Mouse (Mus musculus) stomach, postnatal 0 days (tissue): ENCODE measurements at regions not wholly inside any gene's neighbourhood (a gene's known extent, or its start where the extent isn't known, plus 50 kb on each side); places are given as distances from the start of the nearest gene placed in this dataset.

Experiments used
- CTCF ChIP-seq: IDR thresholded peaks from 2 replicates; pipeline ENCODE4 v1.5.1; 2016; ENCODE audit warnings: antibody characterized with exemption, low read depth, mild to moderate bottlenecking, moderate library complexity
- EP300 ChIP-seq: optimal IDR thresholded peaks from 2 replicates; pipeline ENCODE3; 2016; ENCODE audit warnings: antibody characterized with exemption

DNA sequence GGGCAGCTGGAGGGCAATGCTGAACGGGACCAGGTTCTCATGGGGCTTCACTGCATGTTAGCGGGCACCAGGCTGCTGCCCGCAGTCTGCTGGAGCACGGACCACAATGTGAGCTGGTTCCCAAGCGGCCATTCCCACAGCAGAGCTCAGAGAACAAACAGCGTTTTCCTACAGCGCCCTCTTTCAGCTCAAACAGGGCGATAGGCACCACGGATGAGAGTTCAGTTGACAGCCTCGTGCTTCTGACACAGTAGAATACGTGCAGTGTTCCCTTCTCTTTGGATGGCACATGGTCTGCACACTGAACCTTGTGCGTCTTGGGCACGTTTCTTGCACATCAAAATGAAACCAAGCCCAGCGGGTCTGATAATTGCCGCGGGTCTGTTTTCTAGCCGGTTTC lies 91.6 kb downstream of the Atp23 start:
- TF ChIP-seq CTCF: peak; percentile 58
- no peak for TF ChIP-seq EP300
